Mouse (Mus musculus) ES-E14 (cell line): ENCODE results near the gene Hoxb3.

Source experiments
- CHD2 ChIP-seq: IDR thresholded peaks from 2 replicates; pipeline ENCODE4 v1.6.1; 2014; ENCODE audit warnings: mild to moderate bottlenecking, low read depth, low read length, inconsistent platforms
- HCFC1 ChIP-seq: IDR thresholded peaks from 2 replicates; pipeline ENCODE4 v1.6.1; 2012; ENCODE audit warnings: low read length, inconsistent platforms, borderline replicate concordance; ENCODE audit not compliant: insufficient read depth
- MAFK ChIP-seq: IDR thresholded peaks from 2 replicates; pipeline ENCODE4 v1.6.1; 2014; ENCODE audit warnings: mild to moderate bottlenecking, low read depth, low read length, inconsistent platforms; ENCODE audit not compliant: insufficient read depth
- ZC3H11A ChIP-seq: IDR thresholded peaks from 2 replicates; pipeline ENCODE4 v1.6.1; 2012; ENCODE audit warnings: low read depth, mild to moderate bottlenecking, inconsistent platforms, low read length, borderline replicate concordance
- ZNF384 ChIP-seq: IDR thresholded peaks from 2 replicates; pipeline ENCODE4 v1.6.1; 2012; ENCODE audit warnings: low read depth, low read length, inconsistent platforms

DNA sequence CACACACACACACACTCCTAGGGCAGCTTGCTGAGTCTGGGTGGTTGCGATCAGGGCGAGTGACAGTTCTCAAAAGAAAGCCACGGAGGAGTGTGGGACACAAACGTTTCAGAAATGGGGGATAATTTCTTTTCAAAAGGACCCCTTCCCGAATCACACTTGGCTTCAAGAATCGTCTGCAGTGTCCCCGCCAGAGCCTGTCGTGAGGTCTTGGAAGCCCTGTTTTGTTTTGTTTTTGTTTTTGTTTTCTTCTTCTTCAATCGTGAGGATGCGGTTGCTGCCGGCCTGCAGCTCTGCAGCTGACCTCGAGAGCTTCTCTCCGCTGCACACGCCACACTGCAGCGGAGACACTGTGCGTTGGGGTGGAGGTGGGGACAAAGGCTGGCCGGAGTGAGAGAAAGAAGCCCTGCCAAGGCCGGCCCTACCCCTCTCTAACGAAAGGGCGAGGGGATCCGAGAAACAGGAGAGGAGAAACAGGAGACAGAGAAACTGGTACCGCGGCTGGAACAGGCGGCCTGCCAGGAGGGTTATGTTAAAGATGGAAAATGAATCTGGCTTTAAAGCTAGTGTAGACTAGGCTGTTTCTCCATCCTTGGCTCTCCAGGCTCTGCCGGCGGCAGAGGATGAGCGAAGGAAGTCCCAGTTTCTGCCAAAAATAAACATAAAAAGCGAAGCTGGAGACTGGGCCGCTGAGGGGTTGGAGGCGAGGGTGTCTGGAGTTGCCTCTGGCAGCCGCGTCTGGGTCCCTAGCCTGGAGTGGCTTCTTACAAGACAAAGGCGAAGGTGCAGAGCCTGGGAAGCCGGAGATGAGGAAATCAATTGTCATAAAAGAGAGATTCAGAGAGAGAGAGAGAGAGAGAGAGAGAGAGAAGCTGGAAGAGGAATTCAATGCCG is 45.7 kb upstream of the Hoxb3 start:
- TF ChIP-seq ZC3H11A (no peak), MAFK (no peak), ZNF384 (no peak), HCFC1 (no peak), CHD2 (no peak)
